Mouse (Mus musculus): ENCODE data around the gene Nptx1. TPM values are rescaled to one million over a fixed set of nuclear protein-coding genes. Genes with fewer than 3 reads are reported as not detected.

The Nptx1 gene
- polyA plus RNA-seq, 1 experiment, result 1.8 TPM

- DNase-seq (ENCODE audit: low spot score), result no peak
Observed at GRCm38 (mm10) chr11:119522779-119523178, 24.8 kb downstream of the Nptx1 start.

- no peak for DNase-seq (ENCODE audit: low spot score)
Observed at GRCm38 (mm10) chr11:119521920-119522710, 25.4 kb downstream of the Nptx1 start.

GRCm38 (mm10) chr11:119520713-119521063 lies 26.9 kb downstream of the Nptx1 start:
- no peak for DNase-seq (ENCODE audit: low spot score)

DNA sequence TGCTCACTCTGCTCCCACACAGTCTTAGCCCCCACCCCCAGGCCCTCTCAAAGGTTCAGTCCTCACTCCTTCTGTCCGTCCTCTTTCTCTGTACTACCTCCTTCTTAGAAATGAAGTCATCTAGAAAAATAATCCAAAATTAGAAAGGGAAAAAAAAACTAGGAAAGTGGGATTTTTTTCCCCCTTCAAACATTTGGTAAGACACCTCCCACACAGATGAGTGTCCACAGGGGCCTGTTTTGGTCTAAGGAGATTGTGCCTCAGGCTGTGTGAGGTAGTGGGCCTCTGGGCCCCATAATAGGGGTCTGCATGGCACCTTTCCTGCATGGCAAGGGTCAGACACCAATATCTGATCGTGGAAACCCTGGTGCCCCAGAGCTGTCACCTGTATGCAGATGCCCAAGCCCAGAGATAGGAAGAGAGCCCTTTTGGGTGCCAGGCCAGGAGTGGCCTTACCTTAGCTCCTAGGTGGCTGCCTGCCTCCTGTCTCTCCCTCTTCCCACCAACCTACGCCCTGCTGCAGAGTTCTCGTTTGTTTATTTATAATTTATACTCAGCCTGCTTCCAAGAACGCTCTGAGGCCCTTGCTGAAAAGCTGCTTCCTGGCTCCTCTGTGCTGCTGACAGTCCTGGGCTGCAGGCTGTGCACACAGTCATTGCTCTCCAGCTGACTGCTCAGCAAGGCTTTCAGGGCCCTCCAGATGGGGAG lies 27.4 kb downstream of the Nptx1 start:
- no peak for DNase-seq (ENCODE audit: low spot score)

DNA sequence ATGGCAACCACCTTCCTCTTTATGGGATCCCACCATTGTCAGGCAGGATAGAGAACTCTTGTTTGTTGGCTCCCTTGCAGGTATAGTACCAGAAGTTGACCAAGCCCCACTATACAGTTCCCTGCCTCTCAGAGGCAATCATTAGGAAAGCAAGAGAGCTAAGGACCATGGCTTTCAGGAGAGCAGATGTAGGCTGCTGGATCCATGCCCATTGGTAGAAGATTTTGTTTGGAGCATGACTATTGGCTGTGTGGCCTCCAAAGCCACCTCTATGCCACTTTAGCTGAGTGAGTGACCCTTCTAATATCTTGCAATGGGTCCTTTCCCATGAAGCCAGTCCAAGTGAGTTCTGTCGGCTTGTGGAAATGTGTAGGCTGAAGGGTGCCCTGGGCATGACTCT lies 28.2 kb downstream of the Nptx1 start:
- DNase-seq (ENCODE audit: low spot score), result no peak

- no peak for DNase-seq (ENCODE audit: low spot score)
Observed at GRCm38 (mm10) chr11:119516677-119517361, 30.7 kb downstream of the Nptx1 start.

- DNase-seq (ENCODE audit: low spot score), result no peak
Observed at GRCm38 (mm10) chr11:119515823-119516676, 31.5 kb downstream of the Nptx1 start.

- no peak for DNase-seq (ENCODE audit: low spot score)
Observed at GRCm38 (mm10) chr11:119514967-119515636, 32.5 kb downstream of the Nptx1 start.

DNA sequence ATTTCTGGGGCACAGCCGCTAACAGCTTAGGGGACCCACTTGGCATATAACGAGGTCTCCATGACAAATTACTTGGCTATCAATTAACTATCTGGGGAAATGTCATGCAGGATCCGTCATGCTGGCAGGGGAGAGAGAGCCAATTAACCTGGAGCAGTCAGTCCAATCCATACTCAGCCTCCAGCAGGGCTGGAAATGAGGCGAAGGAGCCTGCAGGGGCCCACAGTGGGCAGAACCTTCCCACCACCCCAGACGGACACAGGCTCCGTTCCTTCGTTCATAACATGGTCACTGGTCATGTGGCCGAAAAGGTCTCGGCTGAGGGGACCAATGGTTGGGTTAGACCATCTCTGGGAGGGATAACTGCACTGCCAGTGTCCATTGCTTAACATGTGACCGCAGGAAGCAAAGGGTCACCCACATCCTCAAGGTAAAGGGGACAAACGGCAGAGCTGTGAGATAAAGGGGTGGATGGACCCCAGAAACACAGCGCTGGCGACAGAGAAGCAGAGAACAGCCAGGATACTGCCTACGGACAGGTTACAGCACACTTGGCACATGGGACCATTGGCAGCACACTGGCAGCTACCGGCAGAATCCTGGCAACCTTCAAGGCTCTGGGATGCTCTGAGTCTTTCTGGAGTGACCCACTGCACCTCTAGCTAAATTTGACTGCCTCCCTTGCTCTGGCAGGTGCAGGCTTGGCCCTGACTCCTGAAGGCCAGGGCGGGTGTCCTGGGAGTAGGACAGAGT lies 33.3 kb downstream of the Nptx1 start:
- no peak for DNase-seq (ENCODE audit: low spot score)

GRCm38 (mm10) chr11:119513038-119513659 lies 34.4 kb downstream of the Nptx1 start:
- DNase-seq (ENCODE audit: low spot score), result no peak

DNA sequence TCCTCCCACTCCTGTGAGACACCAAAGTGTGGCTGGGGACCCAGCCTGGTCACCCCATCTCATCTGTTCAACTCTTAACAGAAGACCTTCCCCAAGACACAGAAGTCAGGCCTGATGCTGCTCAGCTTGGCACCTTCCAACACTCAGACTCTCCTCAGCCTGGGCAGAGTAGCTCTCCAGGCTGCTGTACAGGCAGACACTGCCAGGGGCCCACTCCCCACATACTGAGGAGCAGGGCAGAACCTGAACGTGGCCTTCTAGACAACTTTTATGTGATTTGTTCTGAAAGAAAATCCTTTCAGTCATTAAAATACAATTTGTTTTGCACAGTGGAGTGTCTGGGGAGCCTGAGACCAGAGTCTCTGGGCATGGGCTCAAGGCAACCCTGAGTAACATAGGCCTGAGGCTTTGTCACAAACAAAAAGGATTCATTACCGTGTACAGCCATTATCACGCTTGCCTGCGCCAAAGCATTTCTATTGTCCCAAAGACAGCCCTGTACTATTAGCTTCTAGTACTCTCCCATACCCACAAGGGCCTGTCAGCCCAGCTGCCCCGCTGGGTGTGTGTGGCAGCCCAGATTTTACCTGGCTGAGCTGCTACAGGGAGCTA lies 38.3 kb downstream of the Nptx1 start:
- no peak for DNase-seq (ENCODE audit: low spot score)

- no peak for DNase-seq (ENCODE audit: low spot score)
Observed at GRCm38 (mm10) chr11:119507772-119508171, 39.8 kb downstream of the Nptx1 start.

- no peak for DNase-seq (ENCODE audit: low spot score)
Observed at GRCm38 (mm10) chr11:119506386-119506785, 41.2 kb downstream of the Nptx1 start.

GRCm38 (mm10) chr11:119503675-119504074 lies 43.9 kb downstream of the Nptx1 start:
- DNase-seq (ENCODE audit: low spot score), result peak; percentile 48

DNA sequence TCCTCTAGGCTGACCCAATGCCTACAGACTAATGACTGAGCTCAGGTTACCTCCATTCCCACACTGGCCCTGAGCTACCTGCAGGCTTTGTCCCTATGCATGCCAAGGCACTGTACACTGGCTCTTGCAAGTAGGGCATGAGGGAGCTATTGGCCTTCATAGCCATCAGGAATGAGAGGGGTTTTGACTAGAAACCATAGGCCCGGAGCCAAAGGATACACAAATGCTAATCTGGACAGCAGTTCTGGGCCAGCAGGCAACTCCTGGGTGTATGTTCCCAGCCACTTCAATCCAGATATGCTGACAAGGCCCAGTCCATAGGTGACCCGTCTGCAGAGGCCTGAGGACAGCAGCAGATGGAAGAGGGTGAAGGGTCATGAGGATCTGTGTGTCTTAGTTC lies 47.5 kb downstream of the Nptx1 start:
- DNase-seq (ENCODE audit: low spot score), result no peak

DNA sequence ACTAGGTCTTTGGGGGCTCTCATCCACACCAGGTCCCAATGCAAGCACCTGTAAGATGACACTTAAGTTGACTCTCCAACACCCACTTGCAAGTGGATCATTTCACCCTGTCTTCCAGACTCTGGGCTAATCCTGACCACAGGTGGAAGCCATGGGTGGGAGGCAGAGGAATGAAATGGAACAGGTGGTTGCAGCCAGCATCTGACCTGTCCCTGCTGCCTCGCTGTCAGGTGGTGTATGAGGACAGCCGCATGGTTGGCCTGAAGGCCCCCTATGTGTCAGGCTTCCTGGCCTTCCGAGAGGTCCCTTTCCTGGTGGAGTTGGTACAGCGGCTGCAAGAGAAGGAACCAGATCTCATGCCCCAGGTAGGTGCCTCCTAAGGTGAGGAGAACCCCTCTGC lies 48.3 kb downstream of the Nptx1 start:
- no peak for DNase-seq (ENCODE audit: low spot score)

DNA sequence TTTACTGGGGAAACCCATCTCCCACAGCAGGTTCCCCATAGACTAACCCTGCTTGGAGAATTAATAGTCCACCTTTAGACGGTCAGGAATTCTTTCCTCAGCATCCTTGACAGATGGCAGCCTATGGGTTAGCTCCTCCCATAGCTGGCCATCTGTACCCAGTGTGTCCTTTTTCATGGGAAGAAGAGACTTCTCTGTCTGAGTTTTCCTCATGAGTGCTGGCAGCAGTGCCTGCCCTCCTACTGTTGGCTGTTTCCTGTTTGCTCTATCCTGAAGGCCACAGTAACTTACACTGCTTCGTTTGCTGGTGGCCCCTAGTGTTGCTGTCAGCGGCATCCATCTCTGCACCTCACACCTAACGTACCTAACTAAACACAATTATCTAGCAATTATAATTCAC lies 50.1 kb downstream of the Nptx1 start:
- no peak for DNase-seq (ENCODE audit: low spot score)

DNA sequence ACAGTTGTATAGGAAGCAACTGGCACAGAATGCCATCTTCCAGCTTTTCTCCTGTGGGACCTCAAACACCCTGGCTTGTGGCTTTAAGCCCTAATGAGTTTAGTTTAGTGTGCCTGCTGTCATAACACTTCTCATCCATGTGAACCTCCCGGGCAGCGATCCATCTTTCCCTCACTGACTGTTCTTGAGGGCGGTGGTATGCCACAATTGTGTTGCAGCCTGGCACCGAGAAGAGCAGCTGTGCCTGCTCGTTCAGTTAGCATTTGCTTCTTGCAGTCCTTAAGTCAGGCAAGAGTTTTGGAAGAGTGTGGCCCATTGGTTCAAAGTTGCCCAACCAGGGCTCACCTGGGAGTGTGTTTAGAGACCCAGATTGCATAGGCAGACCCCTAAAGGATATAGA lies 51.4 kb downstream of the Nptx1 start:
- DNase-seq (ENCODE audit: low spot score), result no peak

GRCm38 (mm10) chr11:119493516-119493915 lies 54.0 kb downstream of the Nptx1 start:
- no peak for DNase-seq (ENCODE audit: low spot score)

DNA sequence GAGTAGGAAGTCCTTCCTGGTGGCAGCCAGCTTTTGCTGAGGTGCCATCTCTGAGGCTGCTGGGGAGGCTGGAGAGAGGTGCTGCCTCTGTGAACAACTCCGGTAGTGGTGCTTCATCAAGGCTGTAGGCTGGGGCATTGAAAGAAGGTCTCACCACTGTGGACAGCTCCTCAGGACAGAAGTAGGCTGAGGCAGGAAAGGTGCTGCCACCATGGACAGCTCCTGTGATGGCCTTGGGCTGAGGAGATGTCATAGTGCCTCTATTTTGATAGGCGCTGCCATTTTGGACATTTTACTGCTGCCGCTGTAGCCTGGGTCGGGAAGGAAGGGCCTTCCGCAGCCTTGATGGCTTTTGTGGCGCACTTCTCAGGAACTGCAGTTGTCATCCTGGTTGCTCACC lies 54.7 kb downstream of the Nptx1 start:
- no peak for DNase-seq (ENCODE audit: low spot score)
